8 mouse cellular contexts compared by ENCODE assay signal in genomic region chr6:129534057-129534456, GRCm38 (mm10). TPM values are rescaled to one million over a fixed set of nuclear protein-coding genes. Genes with fewer than 3 reads are reported as not detected.
A peak's percentile ranks its signal among the peaks of the same experiment; 100 is the strongest.
DNase-seq lines count a peak whose midpoint lies in the region; ATAC-seq and TF ChIP-seq lines count a peak whose summit lies in the region.

No protein-coding gene starts in this region.

- ATAC-seq in kidney, embryonic 15.5 days (replicated peaks; ENCODE audit: low FRiP score): peak; percentile 16; the same call in 1 of the 2 replicates
- no peak for ATAC-seq in heart, embryonic 16.5 days (replicated peaks; ENCODE audit: extremely low read depth, insufficient read depth, low FRiP score)
- peak; percentile 21 for ATAC-seq in megakaryocyte progenitor cell, adult 5-6 weeks (replicated peaks; ENCODE audit: poor library complexity)
- ATAC-seq in granulocyte monocyte progenitor cell, adult 5-6 weeks (replicated peaks; ENCODE audit: poor library complexity, severe bottlenecking): no peak

- 0 out of 2 replicates have a peak overlapping the region, but pooled peaks have one; percentile 22 for H3K27ac ChIP-seq in kidney, embryonic 15.5 days
- H3K27ac ChIP-seq in CH12.LX (ENCODE audit: insufficient read depth, low read depth): no peak overlapping the region
- H3K27ac ChIP-seq in heart, embryonic 16.5 days (ENCODE audit: low read length): peak overlapping the region; percentile 67

- in situ Hi-C loops in CH12.LX (cut with MboI; ENCODE audit: low pct_ligation_motif_present, low pct_unique_long_range_greater_than_20kb, low sequenced_read_pairs): loop anchor here (25.0 kb wide), 1 partner anchor 272 kb away; no protein-coding TSS in a partner anchor

- dilution Hi-C loops in CH12.LX (cut with MboI; ENCODE audit: extremely low pct_ligation_motif_present, extremely low pct_unique_long_range_greater_than_20kb, low sequenced_read_pairs): no loop called here

- peaks cover 27% of the 10 kb centered on the region for H3K79me2 ChIP-seq in CH12.LX (replicated peaks; ENCODE audit: control insufficient read depth, extremely low read depth, insufficient read depth, poor library complexity, severe bottlenecking)

- peaks cover 29% of the 10 kb centered on the region for H3K4me1 ChIP-seq in kidney, embryonic 15.5 days
- H3K4me1 ChIP-seq in CH12.LX (ENCODE audit: control insufficient read depth in 1 of 2, insufficient read depth in 2 of 2): peaks cover 7 to 41% of the 10 kb centered on the region in 2 experiments
- H3K4me1 ChIP-seq in heart, embryonic 16.5 days (ENCODE audit: control insufficient read depth, insufficient read depth, low read length): peaks cover 25% of the 10 kb centered on the region

- no peak for TF ChIP-seq POLR2A in CH12.LX (IDR thresholded peaks at IDR 0.05; ENCODE audit: low read depth, low read length)

- peak overlapping the region; percentile 87 for H3K4me2 ChIP-seq in kidney, embryonic 15.5 days
- H3K4me2 ChIP-seq in CH12.LX (ENCODE audit: insufficient read depth, low read depth, poor library complexity, severe bottlenecking): peak overlapping the region; percentile 70
- H3K4me2 ChIP-seq in heart, embryonic 16.5 days (ENCODE audit: low read depth, low read length): peak overlapping the region; percentile 88

- no peak for TF ChIP-seq RAD21 in CH12.LX (IDR thresholded peaks at IDR 0.05; ENCODE audit: low read depth, low read length)

- peak overlapping the region; percentile 76 for H3K9ac ChIP-seq in kidney, embryonic 15.5 days
- H3K9ac ChIP-seq in CH12.LX (ENCODE audit: insufficient read depth, low read depth): peak overlapping the region; percentile 96
- H3K9ac ChIP-seq in heart, embryonic 16.5 days (ENCODE audit: low read length): peak overlapping the region; percentile 78

- TF ChIP-seq EP300 in CH12.LX (IDR thresholded peaks at IDR 0.05; ENCODE audit: low read length): no peak

- H3K4me3 ChIP-seq in kidney, embryonic 15.5 days (replicated peaks): peak overlapping the region; percentile 89
- peak overlapping the region; percentile 90 to 98 (median 92) for H3K4me3 ChIP-seq in CH12.LX (replicated peaks in 1 of 3; ENCODE audit: low read depth in 2 of 3, low read length in 2 of 3, poor library complexity in 1 of 3)
- H3K4me3 ChIP-seq in heart, embryonic 16.5 days (ENCODE audit: low read length): peak overlapping the region; percentile 71

- no peaks in the 10 kb centered on the region for H3K9me3 ChIP-seq in kidney, embryonic 15.5 days (replicated peaks)
- H3K9me3 ChIP-seq in CH12.LX (replicated peaks; ENCODE audit: low read length): no peaks in the 10 kb centered on the region
- H3K9me3 ChIP-seq in heart, embryonic 16.5 days (replicated peaks; ENCODE audit: control insufficient read depth, low read length): no peaks in the 10 kb centered on the region

- DNase-seq in kidney, postnatal 10 days: no peak
- peak; percentile 38 for DNase-seq in CH12.LX (ENCODE audit: extremely low read depth)
- DNase-seq in cerebellum, adult 11-12 months: peak; percentile 33
- DNase-seq in c-Kit-positive CD71-positive TER-119-positive erythroid progenitor cells, embryonic 14.5 days (ENCODE audit: low spot score): no peak

- peaks cover 19% of the 10 kb centered on the region for H3K36me3 ChIP-seq in kidney, embryonic 15.5 days
- H3K36me3 ChIP-seq in CH12.LX (replicated peaks in 1 of 2; ENCODE audit: control insufficient read depth in 1 of 2, insufficient read depth in 1 of 2, low read length in 1 of 2): peaks cover 20 to 39% of the 10 kb centered on the region in 2 experiments
- peaks cover 12% of the 10 kb centered on the region for H3K36me3 ChIP-seq in heart, embryonic 16.5 days (ENCODE audit: control insufficient read depth, insufficient read depth)

- no peak for TF ChIP-seq CTCF in CH12.LX (conservative IDR thresholded peaks at IDR 0.05 in 1 of 2, IDR thresholded peaks at IDR 0.05 in 1 of 2; ENCODE audit: low read depth in 2 of 2, low read length in 2 of 2)

- no peaks in the 10 kb centered on the region for H3K27me3 ChIP-seq in kidney, embryonic 15.5 days
- no peaks in the 10 kb centered on the region for H3K27me3 ChIP-seq in CH12.LX (replicated peaks)
- no peaks in the 10 kb centered on the region for H3K27me3 ChIP-seq in heart, embryonic 16.5 days (ENCODE audit: control insufficient read depth, insufficient read depth, low read length)

- WGBS in kidney, embryonic 15.5 days: 12% methylated on average over 9 of the region's 9 CpGs
- WGBS in heart, embryonic 16.5 days: 15% methylated on average over 9 of the region's 9 CpGs

TF ChIP-seq in CH12.LX, 34 proteins besides CTCF, POLR2A, EP300 and RAD21:
- TF ChIP-seq USF1 (IDR thresholded peaks at IDR 0.05; ENCODE audit: low read depth, low read length) (no peak), TBP (conservative IDR thresholded peaks at IDR 0.05; ENCODE audit: low read depth, low read length) (0 out of 2 replicates have a peak, but pooled peaks have one; percentile 29), SIN3A (IDR thresholded peaks at IDR 0.05; ENCODE audit: low read length) (peak; percentile 8; the same call in 1 of the 2 replicates), ZNF384 (IDR thresholded peaks at IDR 0.05; ENCODE audit: low read depth, low read length) (peak; percentile 92)
TF ChIP-seq in CH12.LX: peak in this region for 3.

RNA-seq across cellular contexts. Expression of gene Gabarapl1, which starts 1.1 kb away (rescaled TPM):
- 60.8 and 62.8 TPM in 2 replicates for polyA plus RNA-seq in kidney, embryonic 15.5 days (2015; fragmentation: Nextera tagmentation; extraction: Ambion mirVana)
- 43.9 and 46.3 TPM in 2 replicates for total RNA-seq in CH12.LX (2012; rRNA removed)
- 75.2 and 80.8 TPM in 2 replicates for total RNA-seq in CH12.LX (2014; rRNA removed)
- polyA plus RNA-seq in CH12.LX (2012; ENCODE audit: insufficient read length, low read depth): 96.2 and 102 TPM in 2 replicates
- 39.7 and 41.8 TPM in 2 replicates for polyA plus RNA-seq in heart, embryonic 16.5 days (2015; fragmentation: Nextera tagmentation; extraction: Ambion mirVana)
- 19.0 and 19.4 TPM in 2 replicates for total RNA-seq in megakaryocyte progenitor cell, adult 5-6 weeks (2015)
- total RNA-seq in megakaryocyte progenitor cell, adult 5-6 weeks (2017): 45.5 and 62.8 TPM in 2 replicates
- 37.4 and 45.0 TPM in 2 replicates for total RNA-seq in granulocyte monocyte progenitor cell, adult 5-6 weeks (2014; fragmentation: Nextera tagmentation)
- total RNA-seq in granulocyte monocyte progenitor cell, adult 5-6 weeks (2017): 39.8 and 76.6 TPM in 2 replicates

RNA-seq across cellular contexts. Expression of gene Tmem52b, which starts 21.7 kb away (rescaled TPM):
- polyA plus RNA-seq in kidney, embryonic 15.5 days (2015; fragmentation: Nextera tagmentation; extraction: Ambion mirVana): 44.7 and 45.4 TPM in 2 replicates
- total RNA-seq in CH12.LX (2012; rRNA removed) (not detected in 2 replicates), CH12.LX (2014; rRNA removed) (not detected in 2 replicates)
- polyA plus RNA-seq in CH12.LX (2012; ENCODE audit: insufficient read length, low read depth): not detected in 2 replicates
- polyA plus RNA-seq in heart, embryonic 16.5 days (2015; fragmentation: Nextera tagmentation; extraction: Ambion mirVana): 0.05 TPM in 1 of 2 replicates, not detected in the other
- 0.10 TPM in 1 of 2 replicates, not detected in the other for total RNA-seq in megakaryocyte progenitor cell, adult 5-6 weeks (2015)
- 0.12 and 1.1 TPM in 2 replicates for total RNA-seq in megakaryocyte progenitor cell, adult 5-6 weeks (2017)
- total RNA-seq in granulocyte monocyte progenitor cell, adult 5-6 weeks (2014; fragmentation: Nextera tagmentation): 0.53 TPM in 1 of 2 replicates, not detected in the other
- total RNA-seq in granulocyte monocyte progenitor cell, adult 5-6 weeks (2017): not detected in 2 replicates

RNA-seq across cellular contexts. Expression of gene Olr1, which starts 27.1 kb away (rescaled TPM):
- 0.17 TPM in 1 of 2 replicates, not detected in the other for polyA plus RNA-seq in kidney, embryonic 15.5 days (2015; fragmentation: Nextera tagmentation; extraction: Ambion mirVana)
- not detected in 2 replicates for total RNA-seq in CH12.LX (2012; rRNA removed)
- total RNA-seq in CH12.LX (2014; rRNA removed): not detected in 2 replicates
- not detected in 2 replicates for polyA plus RNA-seq in CH12.LX (2012; ENCODE audit: insufficient read length, low read depth)
- 0.30 and 0.39 TPM in 2 replicates for polyA plus RNA-seq in heart, embryonic 16.5 days (2015; fragmentation: Nextera tagmentation; extraction: Ambion mirVana)
- total RNA-seq in megakaryocyte progenitor cell, adult 5-6 weeks (2015): 31.6 and 33.4 TPM in 2 replicates
- total RNA-seq in megakaryocyte progenitor cell, adult 5-6 weeks (2017): 17.3 and 51.7 TPM in 2 replicates
- total RNA-seq in granulocyte monocyte progenitor cell, adult 5-6 weeks (2014; fragmentation: Nextera tagmentation): 15.1 and 18.4 TPM in 2 replicates
- 16.9 and 23.2 TPM in 2 replicates for total RNA-seq in granulocyte monocyte progenitor cell, adult 5-6 weeks (2017)

RNA-seq across cellular contexts. Expression of gene Klre1, which starts 43.6 kb away (rescaled TPM):
- polyA plus RNA-seq in kidney, embryonic 15.5 days (2015; fragmentation: Nextera tagmentation; extraction: Ambion mirVana): not detected in 2 replicates
- total RNA-seq in CH12.LX (2012; rRNA removed): not detected in 2 replicates
- not detected in 2 replicates for total RNA-seq in CH12.LX (2014; rRNA removed)
- polyA plus RNA-seq in CH12.LX (2012; ENCODE audit: insufficient read length, low read depth): not detected in 2 replicates
- not detected in 2 replicates for polyA plus RNA-seq in heart, embryonic 16.5 days (2015; fragmentation: Nextera tagmentation; extraction: Ambion mirVana)
- total RNA-seq in megakaryocyte progenitor cell, adult 5-6 weeks (2015): 0.49 TPM in 1 of 2 replicates, not detected in the other
- not detected in 2 replicates for total RNA-seq in megakaryocyte progenitor cell, adult 5-6 weeks (2017)
- total RNA-seq in granulocyte monocyte progenitor cell, adult 5-6 weeks (2014; fragmentation: Nextera tagmentation): not detected in 2 replicates
- not detected in 2 replicates for total RNA-seq in granulocyte monocyte progenitor cell, adult 5-6 weeks (2017)

RNA-seq across cellular contexts. Expression of gene Klrd1, which starts 57.5 kb away (rescaled TPM):
- polyA plus RNA-seq in kidney, embryonic 15.5 days (2015; fragmentation: Nextera tagmentation; extraction: Ambion mirVana): not detected in 2 replicates
- total RNA-seq in CH12.LX (2012; rRNA removed): not detected in 2 replicates
- total RNA-seq in CH12.LX (2014; rRNA removed): 0.49 TPM in 1 of 2 replicates, not detected in the other
- polyA plus RNA-seq in CH12.LX (2012; ENCODE audit: insufficient read length, low read depth): not detected in 2 replicates
- polyA plus RNA-seq in heart, embryonic 16.5 days (2015; fragmentation: Nextera tagmentation; extraction: Ambion mirVana): 1.0 and 2.6 TPM in 2 replicates
- 0.78 TPM in 1 of 2 replicates, not detected in the other for total RNA-seq in megakaryocyte progenitor cell, adult 5-6 weeks (2015)
- 2.3 and 2.5 TPM in 2 replicates for total RNA-seq in megakaryocyte progenitor cell, adult 5-6 weeks (2017)
- 9.6 TPM in 1 of 2 replicates, not detected in the other for total RNA-seq in granulocyte monocyte progenitor cell, adult 5-6 weeks (2014; fragmentation: Nextera tagmentation)
- total RNA-seq in granulocyte monocyte progenitor cell, adult 5-6 weeks (2017): 0.34 TPM in 1 of 2 replicates, not detected in the other

Comparison
In these comparisons a context has a peak if more than half of its experiments do, and no peak if none do; other contexts are left out.
1. ATAC-seq: peak in kidney, embryonic 15.5 days (single experiment) and megakaryocyte progenitor cell, adult 5-6 weeks (single experiment); none in heart, embryonic 16.5 days (single experiment) and granulocyte monocyte progenitor cell, adult 5-6 weeks (single experiment).
2. DNase-seq: peak in CH12.LX (single experiment) and cerebellum, adult 11-12 months (single experiment); none in kidney, postnatal 10 days (single experiment) and c-Kit-positive CD71-positive TER-119-positive erythroid progenitor cells, embryonic 14.5 days (single experiment).
3. RNA of gene Olr1, which starts 27.1 kb away (total RNA-seq): 17.3 to 51.7 TPM in megakaryocyte progenitor cell, adult 5-6 weeks and 15.1 to 23.2 TPM in granulocyte monocyte progenitor cell, adult 5-6 weeks; not detected in CH12.LX; every median in the first group is over 10 times any median in the second.
4. Peak in every context shown above with its lines, with median percentiles within 50 percentile points of each other: H3K4me2 ChIP-seq, H3K4me3 ChIP-seq and H3K9ac ChIP-seq.